Mouse (Mus musculus) CH12.LX (cell line): ENCODE results near the gene Fer1l5. TPM values are rescaled to one million over a fixed set of nuclear protein-coding genes. Genes with fewer than 3 reads are reported as not detected.
A peak's percentile ranks its signal among the peaks of the same experiment; 100 is the strongest.

ENCODE experiments used
- DNase-seq: peaks from one replicate; pipeline ENCODE4 v3.0.0-alpha.2; 2013; ENCODE audit errors: extremely low read depth
- H3K27ac ChIP-seq: 2 replicates; pipeline ENCODE4 v1.5.1; 2012; ENCODE audit warnings: low read depth, mild to moderate bottlenecking, control low read depth, moderate library complexity; ENCODE audit not compliant: insufficient read depth
- H3K27me3 ChIP-seq: replicated peaks from 2 replicates; pipeline ENCODE3; 2012; ENCODE audit warnings: inconsistent platforms
- H3K36me3 ChIP-seq, 2 experiments: replicated peaks in 1 of 2; 2 replicates each; pipeline versions ENCODE3 to v1.6.1; 2012; ENCODE audit warnings: inconsistent platforms in 1 of 2, low read length in 1 of 2, mild to moderate bottlenecking in 1 of 2, mixed read lengths in 1 of 2, moderate library complexity in 1 of 2; ENCODE audit not compliant: control insufficient read depth in 1 of 2, insufficient read depth in 1 of 2
- H3K4me1 ChIP-seq, 2 experiments: 2 replicates each; pipeline ENCODE4 v1.6.1; 2012; ENCODE audit warnings: inconsistent platforms in 1 of 2, moderate library complexity in 1 of 2; ENCODE audit not compliant: insufficient read depth in 2 of 2, control insufficient read depth in 1 of 2
- H3K4me2 ChIP-seq: 2 replicates; pipeline ENCODE4 v1.6.1; 2012; ENCODE audit warnings: low read depth, mild to moderate bottlenecking, control low read depth; ENCODE audit not compliant: poor library complexity, insufficient read depth, severe bottlenecking
- H3K4me3 ChIP-seq, 3 experiments: fragments of 150-350 bp in 1 of 3; sonication (generic) in 1 of 3; replicated peaks in 1 of 3; 2 replicates each; pipeline versions ENCODE3 to v1.5.1; 2011 to 2012; ENCODE audit warnings: low read depth in 2 of 3, low read length in 2 of 3, mild to moderate bottlenecking in 2 of 3, moderate library complexity in 2 of 3, control low read depth in 1 of 3, improper control_type of control experiment in 1 of 3, inconsistent platforms in 1 of 3, mixed read lengths in 1 of 3; ENCODE audit not compliant: poor library complexity in 1 of 3
- H3K79me2 ChIP-seq: replicated peaks from 2 replicates; pipeline ENCODE4 v1.6.1; 2012; ENCODE audit warnings: mild to moderate bottlenecking, moderate library complexity; ENCODE audit not compliant: control insufficient read depth, poor library complexity, insufficient read depth, severe bottlenecking; ENCODE audit errors: extremely low read depth
- H3K9ac ChIP-seq: 2 replicates; pipeline ENCODE4 v1.6.1; 2012; ENCODE audit warnings: low read depth, mild to moderate bottlenecking, control low read depth, moderate library complexity; ENCODE audit not compliant: insufficient read depth
- H3K9me3 ChIP-seq: replicated peaks from 2 replicates; pipeline ENCODE3; 2012; ENCODE audit warnings: low read length, inconsistent platforms, mixed read lengths
- CTCF ChIP-seq, 2 experiments: IDR thresholded peaks in 1 of 2; conservative IDR thresholded peaks in 1 of 2; 2 replicates each; pipeline ENCODE4 v1.5.1; 2011 to 2012; ENCODE audit warnings: low read depth in 2 of 2, low read length in 2 of 2, improper control_type of control experiment in 1 of 2, inconsistent platforms in 1 of 2, mild to moderate bottlenecking in 1 of 2, moderate library complexity in 1 of 2
- E2F4 ChIP-seq: IDR thresholded peaks from 2 replicates; pipeline ENCODE4 v1.6.1; 2011; ENCODE audit warnings: low read depth, low read length, improper control_type of control experiment; ENCODE audit not compliant: insufficient replicate concordance
- ETS1 ChIP-seq: conservative IDR thresholded peaks from 2 replicates; pipeline ENCODE4 v1.6.1; 2012; ENCODE audit warnings: low read depth, mild to moderate bottlenecking, inconsistent platforms, low read length, improper control_type of control experiment, moderate library complexity
- KAT2A ChIP-seq: IDR thresholded peaks from 2 replicates; pipeline ENCODE4 v1.6.1; 2012; ENCODE audit warnings: low read length, improper control_type of control experiment, inconsistent platforms; ENCODE audit not compliant: insufficient replicate concordance
- MAFK ChIP-seq: IDR thresholded peaks from 2 replicates; pipeline ENCODE4 v1.6.1; 2011; ENCODE audit warnings: low read length, improper control_type of control experiment; ENCODE audit not compliant: insufficient replicate concordance
- MAX ChIP-seq: IDR thresholded peaks from 2 replicates; pipeline ENCODE4 v1.6.1; 2011; ENCODE audit warnings: low read length, improper control_type of control experiment
- MXI1 ChIP-seq: IDR thresholded peaks from 2 replicates; pipeline ENCODE4 v1.6.1; 2011; ENCODE audit warnings: mild to moderate bottlenecking, low read depth, low read length, improper control_type of control experiment
- MYC ChIP-seq: IDR thresholded peaks from 2 replicates; pipeline ENCODE4 v1.6.1; 2011; ENCODE audit warnings: low read depth, mild to moderate bottlenecking, improper control_type of control experiment, low read length
- NELFE ChIP-seq: IDR thresholded peaks from 2 replicates; pipeline ENCODE4 v1.6.1; 2011; ENCODE audit warnings: low read depth, low read length, improper control_type of control experiment
- PAX5 ChIP-seq: IDR thresholded peaks from 2 replicates; pipeline ENCODE4 v1.6.1; 2012; ENCODE audit warnings: low read length, inconsistent platforms, mixed read lengths
- SIN3A ChIP-seq: IDR thresholded peaks from 2 replicates; pipeline ENCODE4 v1.6.1; 2012; ENCODE audit warnings: low read length, improper control_type of control experiment, inconsistent platforms
- TBP ChIP-seq: conservative IDR thresholded peaks from 2 replicates; pipeline ENCODE4 v1.6.1; 2011; ENCODE audit warnings: low read depth, low read length, improper control_type of control experiment
- UBTF ChIP-seq: IDR thresholded peaks from 2 replicates; pipeline ENCODE4 v1.6.1; 2012; ENCODE audit warnings: low read depth, mild to moderate bottlenecking, inconsistent platforms, low read length, improper control_type of control experiment, moderate library complexity
- USF2 ChIP-seq: conservative IDR thresholded peaks from 2 replicates; pipeline ENCODE4 v1.6.1; 2011; ENCODE audit warnings: low read depth, low read length, improper control_type of control experiment
- ZC3H11A ChIP-seq: IDR thresholded peaks from 2 replicates; pipeline ENCODE4 v1.6.1; 2012; ENCODE audit warnings: low read depth, mild to moderate bottlenecking, inconsistent platforms, low read length, improper control_type of control experiment
- ZKSCAN1 ChIP-seq: IDR thresholded peaks from 2 replicates; pipeline ENCODE4 v1.6.1; 2012; ENCODE audit warnings: low read depth, inconsistent platforms, low read length, improper control_type of control experiment, borderline replicate concordance
- dilution Hi-C: fragments of 300-500 bp; cut with MboI; formaldehyde crosslinking; loops from 2 replicates; pipeline ENCODE4 v1.14.3; 2020; ENCODE audit warnings: low sequenced_read_pairs; ENCODE audit not compliant: extremely low pct_unique_long_range_greater_than_20kb, extremely low pct_ligation_motif_present
- in situ Hi-C: fragments of 300-500 bp; cut with MboI; formaldehyde crosslinking; loops from 3 replicates; pipeline ENCODE4 v1.14.3; 2019; ENCODE audit warnings: low sequenced_read_pairs, low pct_ligation_motif_present, low pct_unique_long_range_greater_than_20kb, mixed read lengths
- polyA plus RNA-seq: library from polyadenylated mRNA; unstranded; fragments of >175 nt; gene quantifications from 2 replicates; pipeline ENCODE4 v1.2.1, GENCODE M21; 2012; ENCODE audit warnings: low read depth; ENCODE audit not compliant: insufficient read length
- total RNA-seq, 2 experiments: library from RNA; depleted of rRNA; stranded (reverse); fragments of 300-350 nt in 1 of 2; fragments of >200 nt in 1 of 2; gene quantifications; 2 replicates each; pipeline ENCODE4 v1.2.3; 2012 to 2014

Fer1l5 gene
- total and polyA plus RNA-seq, 3 experiments = 1.2 TPM; not detected in 2

DNA sequence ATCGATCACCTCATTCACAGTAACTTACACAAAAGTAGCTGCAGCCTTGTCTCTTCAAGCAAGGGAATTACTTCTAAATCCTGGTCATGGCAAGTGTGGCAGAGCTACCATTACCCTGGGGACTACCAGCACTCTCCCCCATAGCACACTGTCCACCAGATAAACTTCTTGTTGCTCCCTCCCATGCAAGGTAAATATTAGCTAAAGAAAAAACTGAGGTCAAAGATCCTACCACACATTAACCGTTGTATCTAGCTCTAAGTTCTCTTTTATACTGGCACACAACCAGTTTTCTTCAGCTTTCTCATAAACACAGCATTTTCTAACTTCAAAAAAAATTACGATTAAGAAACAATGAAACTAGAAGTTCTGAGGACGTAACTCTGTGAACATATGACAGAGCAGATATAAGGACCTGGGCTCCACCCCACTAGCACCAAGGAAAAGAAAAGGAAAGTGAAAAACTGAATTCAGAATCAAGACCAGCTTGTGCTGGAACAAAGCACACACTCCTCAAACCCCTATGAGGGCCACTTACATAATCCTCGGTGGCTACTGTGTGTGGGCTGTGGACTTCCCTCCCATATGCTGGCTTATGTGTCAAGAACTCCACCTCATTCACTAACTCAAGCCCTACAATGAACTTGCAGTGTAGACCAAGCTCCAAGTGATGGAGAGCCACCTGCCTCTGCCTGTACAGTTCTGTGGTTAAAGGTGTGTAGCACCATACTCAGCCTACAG lies 15.0 kb upstream of the Fer1l5 start:
- H3K4me2 ChIP-seq = no peak overlapping the region
- no peak for DNase-seq
- no peaks in the 10 kb centered on the region for H3K9me3 ChIP-seq
- dilution Hi-C loops (no loop called here), in situ Hi-C loops (no loop called here)
- no peaks in the 10 kb centered on the region for H3K4me1 ChIP-seq
- H3K36me3 ChIP-seq = peaks cover 59 to 90% of the 10 kb centered on the region in 2 experiments
- no peak overlapping the region for H3K4me3 ChIP-seq
- H3K79me2 ChIP-seq = peaks cover 9% of the 10 kb centered on the region; the same call in 1 of the 2 replicates
- H3K27me3 ChIP-seq = no peaks in the 10 kb centered on the region
- no peak overlapping the region for H3K27ac ChIP-seq
- no peak overlapping the region for H3K9ac ChIP-seq
- no peak for TF ChIP-seq ETS1
- TF ChIP-seq NELFE = no peak

DNA sequence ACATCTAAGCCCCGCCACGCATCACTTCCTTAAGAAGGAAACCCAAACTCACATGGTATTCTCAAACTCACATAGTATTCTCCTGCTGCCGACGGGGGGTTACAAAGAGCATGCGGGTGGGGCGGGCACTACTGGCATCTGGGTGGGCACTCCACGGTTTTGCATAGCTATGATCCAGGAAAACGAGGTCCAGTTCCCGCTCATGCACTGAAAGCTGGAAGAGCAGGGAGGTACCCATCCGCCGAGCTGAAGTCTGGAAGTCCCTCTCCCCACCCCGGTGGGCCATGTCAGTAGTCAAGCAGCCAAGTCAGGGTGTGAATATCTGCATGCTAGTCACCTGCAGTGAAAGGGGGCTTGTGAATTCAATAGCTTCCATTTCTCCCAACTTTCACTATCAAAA lies 4.4 kb upstream of the Fer1l5 start:
- Histone ChIP-seq H3K27me3 (no peaks in the 10 kb centered on the region), H3K27ac (no peak overlapping the region), H3K36me3 (peaks cover 9 to 38% of the 10 kb centered on the region in 2 experiments), H3K4me1 (peaks cover 7 to 24% of the 10 kb centered on the region in 2 experiments), H3K4me2 (peak overlapping the region; percentile 69), H3K9ac (peak overlapping the region; percentile 82; the same call in 1 of the 2 replicates), H3K4me3 (peak overlapping the region; percentile 70 to 85 (median 85)), H3K79me2 (peaks cover 27% of the 10 kb centered on the region), H3K9me3 (peaks cover 2% of the 10 kb centered on the region)
- no peak for TF ChIP-seq ZKSCAN1
- no peak for TF ChIP-seq USF2
- no peak for TF ChIP-seq ZC3H11A
- no peak for TF ChIP-seq MYC
- TF ChIP-seq CTCF (conservative IDR thresholded peaks at IDR 0.05 in 1 of 2, IDR thresholded peaks at IDR 0.05 in 1 of 2; ENCODE audit: low read depth in 2 of 2, low read length in 2 of 2) = no peak
- no peak for TF ChIP-seq PAX5
- no peak for TF ChIP-seq MXI1
- dilution Hi-C loops = no loop called here
- in situ Hi-C loops = loop anchor here (10.0 kb wide), 1 partner anchor 107 kb away; the partner anchor contains the start of gene Cnnm4
- no peak for DNase-seq

DNA sequence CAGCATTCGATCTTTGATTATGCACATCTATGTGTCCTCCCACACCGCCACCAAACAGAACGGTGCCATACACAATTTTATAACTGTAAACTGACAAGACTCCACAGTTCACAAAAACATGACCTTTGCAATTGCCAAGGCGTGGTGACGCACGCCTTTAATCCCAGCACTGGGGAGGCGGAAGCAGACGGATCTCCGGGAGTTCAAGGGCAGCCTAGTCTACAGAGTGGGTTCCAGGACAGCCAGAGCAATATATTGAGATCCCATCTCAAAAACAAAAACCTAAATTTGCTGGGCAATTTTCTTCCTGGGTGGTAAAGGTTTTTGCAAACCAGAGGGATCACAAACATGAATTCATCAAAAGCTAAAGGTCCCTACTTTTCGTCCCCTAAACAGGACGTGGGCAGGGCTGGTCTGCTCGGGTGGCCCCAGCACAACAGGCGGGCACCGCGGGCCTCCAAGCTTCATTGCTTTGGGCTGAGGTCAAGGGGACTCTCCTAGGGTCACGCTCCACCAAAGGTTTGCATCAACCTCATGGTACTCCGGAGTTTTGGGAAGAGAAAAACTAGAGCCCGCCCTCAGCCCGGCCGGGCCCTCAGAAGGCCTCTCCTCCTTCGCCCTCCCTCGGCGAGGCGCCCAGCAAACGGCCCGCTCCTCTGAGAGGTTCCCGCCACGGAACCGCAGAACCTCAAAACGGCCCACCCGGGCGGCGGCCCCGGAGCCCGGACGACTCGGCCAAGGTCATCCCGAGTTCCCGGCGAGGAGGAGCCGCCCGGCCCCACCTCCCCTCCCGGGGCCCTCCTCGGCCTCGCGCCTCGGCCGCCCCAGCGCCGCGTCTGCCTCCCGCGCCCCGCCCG lies 3.8 kb upstream of the Fer1l5 start:
- Histone ChIP-seq H3K36me3 (peaks cover 9 to 34% of the 10 kb centered on the region in 2 experiments), H3K4me2 (peak overlapping the region; percentile 69), H3K79me2 (peaks cover 27% of the 10 kb centered on the region), H3K27me3 (no peaks in the 10 kb centered on the region), H3K4me1 (peaks cover 7 to 24% of the 10 kb centered on the region in 2 experiments), H3K9me3 (peaks cover 2% of the 10 kb centered on the region), H3K4me3 (peak overlapping the region; percentile 70 to 85 (median 85)), H3K27ac (no peak overlapping the region; the same call in 1 of the 2 replicates), H3K9ac (peak overlapping the region; percentile 82)
- dilution Hi-C loops = no loop called here
- in situ Hi-C loops = loop anchor here (10.0 kb wide), 1 partner anchor 106 kb away; the partner anchor contains the start of gene Cnnm4
- peak; percentile 27 for DNase-seq
- TF ChIP-seq TBP (0 out of 2 replicates have a peak, but pooled peaks have one; percentile 5), MYC (no peak), MAX (peak; percentile 25; the same call in 1 of the 2 replicates), KAT2A (no peak), E2F4 (no peak), UBTF (peak; percentile 61; the same call in 1 of the 2 replicates), MAFK (no peak), SIN3A (peak; percentile 24; the same call in 1 of the 2 replicates)
